Comparison of ENCODE assay signal across 20 mouse cellular contexts in genomic region chr1:129250704-129251443, GRCm38 (mm10). TPM values are rescaled to one million over a fixed set of nuclear protein-coding genes. Genes with fewer than 3 reads are reported as not detected.
A peak's percentile ranks its signal among the peaks of the same experiment; 100 is the strongest.
DNase-seq lines count a peak whose midpoint lies in the region; ATAC-seq lines count a peak whose summit lies in the region.
"Had no signal": no experiment of that assay in that cellular context is flagged by ENCODE, and none has a peak within 500 bp of the region (broad histone marks: within the 10 kb centered on the region; RNA-seq: fewer than 3 reads in every experiment).

No protein-coding gene starts in this region.

- ATAC-seq in heart, embryonic 11.5 days (replicated peaks; ENCODE audit: insufficient number of reproducible peaks, low FRiP score, low TSS enrichment): no peak
- ATAC-seq in midbrain, embryonic 14.5 days (ENCODE audit: low FRiP score, low TSS enrichment): no peak
- ATAC-seq: forebrain, embryonic 15.5 days; hindbrain, embryonic 16.5 days had no signal

- 70% methylated on average over 6 of the region's 6 CpGs for WGBS in heart, embryonic 11.5 days (ENCODE audit: insufficient replicate concordance)
- 85% methylated on average over 6 of the region's 6 CpGs for WGBS in midbrain, embryonic 14.5 days

- H3K4me1 ChIP-seq in heart, embryonic 11.5 days (ENCODE audit: control insufficient read depth, insufficient read depth, low read length): no peaks in the 10 kb centered on the region
- H3K4me1 ChIP-seq in midbrain, embryonic 14.5 days (ENCODE audit: control insufficient read depth, insufficient read depth, low read length): no peaks in the 10 kb centered on the region
- H3K4me1 ChIP-seq: forebrain, embryonic 15.5 days; liver, embryonic 13.5 days; megakaryocyte, embryonic 14.5 days; neural tube, embryonic 13.5 days had no signal

- H3K9me3 ChIP-seq in heart, embryonic 11.5 days (replicated peaks; ENCODE audit: control insufficient read depth, low read length): no peaks in the 10 kb centered on the region
- no peaks in the 10 kb centered on the region for H3K9me3 ChIP-seq in midbrain, embryonic 14.5 days (ENCODE audit: control insufficient read depth, low read length)
- H3K9me3 ChIP-seq: forebrain, embryonic 15.5 days; G1E; liver, embryonic 13.5 days; megakaryocyte, embryonic 14.5 days; neural tube, embryonic 13.5 days had no signal

- no peaks in the 10 kb centered on the region for H3K27me3 ChIP-seq in heart, embryonic 11.5 days (ENCODE audit: control insufficient read depth, insufficient read depth, low read length)
- no peaks in the 10 kb centered on the region for H3K27me3 ChIP-seq in midbrain, embryonic 14.5 days (ENCODE audit: control insufficient read depth, insufficient read depth, low read length)
- H3K27me3 ChIP-seq: forebrain, embryonic 15.5 days; liver, embryonic 13.5 days; megakaryocyte, embryonic 14.5 days; neural tube, embryonic 13.5 days had no signal

- H3K27ac ChIP-seq in heart, embryonic 11.5 days (ENCODE audit: low read depth, low read length): no peak overlapping the region
- H3K27ac ChIP-seq in midbrain, embryonic 14.5 days (replicated peaks; ENCODE audit: low read depth, low read length): no peak overlapping the region
- H3K27ac ChIP-seq: forebrain, embryonic 15.5 days; gastrocnemius, adult 2 months; liver, embryonic 13.5 days; neural tube, embryonic 13.5 days had no signal

- H3K4me2 ChIP-seq in heart, embryonic 11.5 days: no peak overlapping the region
- no peak overlapping the region for H3K4me2 ChIP-seq in midbrain, embryonic 14.5 days (ENCODE audit: low read length)
- H3K4me2 ChIP-seq: forebrain, embryonic 15.5 days; liver, embryonic 13.5 days; neural tube, embryonic 13.5 days had no signal

- no peak overlapping the region for H3K4me3 ChIP-seq in heart, embryonic 11.5 days (ENCODE audit: low read depth, low read length)
- H3K4me3 ChIP-seq in midbrain, embryonic 14.5 days (replicated peaks; ENCODE audit: low read depth, low read length): no peak overlapping the region
- H3K4me3 ChIP-seq: erythroblast, embryonic 14.5 days; forebrain, embryonic 15.5 days; gastrocnemius, adult 2 months; liver, embryonic 13.5 days; megakaryocyte, embryonic 14.5 days; neural tube, embryonic 13.5 days had no signal

- H3K36me3 ChIP-seq in heart, embryonic 11.5 days (ENCODE audit: control insufficient read depth, insufficient read depth, low read length): no peaks in the 10 kb centered on the region
- no peaks in the 10 kb centered on the region for H3K36me3 ChIP-seq in midbrain, embryonic 14.5 days (ENCODE audit: control insufficient read depth, insufficient read depth, low read length)
- H3K36me3 ChIP-seq: forebrain, embryonic 15.5 days; G1E; liver, embryonic 13.5 days; neural tube, embryonic 13.5 days had no signal

- DNase-seq in heart, adult 9 months (ENCODE audit: low spot score in 2 of 2): peak; percentile 16 to 53
- peak; percentile 5 for DNase-seq in ovary, adult 18-20 months (ENCODE audit: low spot score)
- DNase-seq in ovary, postnatal 10 days (ENCODE audit: low spot score): no peak
- DNase-seq in heart, postnatal 4 days: peak; percentile 45
- no peak for DNase-seq in layer of hippocampus, adult 18-20 months (ENCODE audit: low spot score in 2 of 2)
- no peak for DNase-seq in midbrain, embryonic 14.5 days
- DNase-seq: adrenal gland, postnatal 14 days; cerebellum, adult 9-11 months; embryo, embryonic 11 days; gastrocnemius, adult 2 months; left cerebral cortex, postnatal 4 days; liver, embryonic 13.5 days; thymus, adult 18-20 months had no signal

- no peak overlapping the region for H3K9ac ChIP-seq in heart, embryonic 11.5 days (ENCODE audit: low read depth, low read length)
- no peak overlapping the region for H3K9ac ChIP-seq in midbrain, embryonic 14.5 days (replicated peaks; ENCODE audit: low read length)
- H3K9ac ChIP-seq: forebrain, embryonic 15.5 days; liver, embryonic 13.5 days; neural tube, embryonic 13.5 days had no signal

RNA-seq across cellular contexts. Expression of gene Thsd7b, which starts 22.2 kb away (rescaled TPM):
- 1.6 and 1.8 TPM in 2 replicates for polyA plus RNA-seq in heart, embryonic 11.5 days (2014; fragmentation: Nextera tagmentation; extraction: Ambion mirVana)
- 1 to 10 TPM; 1.4 to 1.6 TPM for total RNA-seq in heart, postnatal 4 days (2021)
- total RNA-seq in layer of hippocampus, adult 18-20 months (2021): 10 to 100 TPM; 12.4 to 12.7 TPM
- 12.3 and 12.6 TPM in 2 replicates for polyA plus RNA-seq in midbrain, embryonic 14.5 days (2014; fragmentation: Nextera tagmentation; extraction: Ambion mirVana)
- polyA plus RNA-seq: erythroblast, embryonic 14.5 days; G1E had no signal

Comparison
In these comparisons a context has a peak if more than half of its experiments do, and no peak if none do; other contexts are left out.
1. DNase-seq: peak in heart, adult 9 months (2 of 2), ovary, adult 18-20 months (single experiment) and heart, postnatal 4 days (single experiment); none in ovary, postnatal 10 days (single experiment), layer of hippocampus, adult 18-20 months (0 of 2) and midbrain, embryonic 14.5 days (single experiment).
2. RNA of gene Thsd7b, which starts 22.2 kb away (total RNA-seq): 12.4 to 12.7 TPM in layer of hippocampus, adult 18-20 months; 1.4 to 1.6 TPM in heart, postnatal 4 days; every median in the first group is over 4 times any median in the second.